Mouse (Mus musculus) layer of hippocampus, adult 11-12 months (tissue): Measurements from ENCODE around the gene Ctnna2.

ENCODE experiments used
- DNase-seq: peaks from one replicate; pipeline ENCODE4 v3.0.0; 2022; ENCODE audit warnings: low spot score

The Ctnna2 gene

GRCm38 (mm10) chr6:77979241-77979961, at the start of gene Ctnna2:
Gene Ctnna2 (minus strand): TSS chr6:77979699.
- DNase-seq: peak; percentile 96

- no peak for DNase-seq
These were observed 896 bp upstream of the Ctnna2 start for GRCm38 (mm10) chr6:77980137-77981052.

- peak; percentile 12 for DNase-seq
These were observed 841 bp downstream of the Ctnna2 start for GRCm38 (mm10) chr6:77978476-77979240.

- DNase-seq: no peak
These were observed 8.8 kb downstream of the Ctnna2 start for GRCm38 (mm10) chr6:77970545-77971242.

GRCm38 (mm10) chr6:77969774-77970173, 9.7 kb downstream of the Ctnna2 start:
- DNase-seq: no peak

GRCm38 (mm10) chr6:77962011-77962410, 17.5 kb downstream of the Ctnna2 start:
- no peak for DNase-seq

GRCm38 (mm10) chr6:77951276-77951675, 28.2 kb downstream of the Ctnna2 start:
- DNase-seq: peak; percentile 23

- DNase-seq: no peak
These were observed 28.8 kb downstream of the Ctnna2 start for GRCm38 (mm10) chr6:77950690-77951089.

GRCm38 (mm10) chr6:77929375-77929774, 50.1 kb downstream of the Ctnna2 start:
- no peak for DNase-seq

GRCm38 (mm10) chr6:77873150-77873549, 106.3 kb downstream of the Ctnna2 start:
- DNase-seq: no peak

GRCm38 (mm10) chr6:77869313-77869712, 110.2 kb downstream of the Ctnna2 start:
- DNase-seq: no peak

- DNase-seq: no peak
These were observed 111.4 kb downstream of the Ctnna2 start for GRCm38 (mm10) chr6:77868119-77868518.

GRCm38 (mm10) chr6:77863379-77863778, 116.1 kb downstream of the Ctnna2 start:
- no peak for DNase-seq

- peak; percentile 53 for DNase-seq
These were observed 116.7 kb downstream of the Ctnna2 start for GRCm38 (mm10) chr6:77862781-77863180.

- no peak for DNase-seq
These were observed 130.1 kb downstream of the Ctnna2 start for GRCm38 (mm10) chr6:77849438-77849837.

- no peak for DNase-seq
These were observed 130.7 kb downstream of the Ctnna2 start for GRCm38 (mm10) chr6:77848796-77849195.

GRCm38 (mm10) chr6:77847651-77848050, 131.8 kb downstream of the Ctnna2 start:
- peak; percentile 26 for DNase-seq

- no peak for DNase-seq
These were observed 140.4 kb downstream of the Ctnna2 start for GRCm38 (mm10) chr6:77839076-77839475.

GRCm38 (mm10) chr6:77838653-77839052, 140.8 kb downstream of the Ctnna2 start:
- DNase-seq: peak; percentile 35

- DNase-seq: no peak
These were observed 142.0 kb downstream of the Ctnna2 start for GRCm38 (mm10) chr6:77837543-77837942.

- DNase-seq: no peak
These were observed 144.8 kb downstream of the Ctnna2 start for GRCm38 (mm10) chr6:77834680-77835079.

GRCm38 (mm10) chr6:77827526-77827925, 152.0 kb downstream of the Ctnna2 start:
- no peak for DNase-seq
